Mouse (Mus musculus): ENCODE measurements at regions not wholly inside any gene's neighbourhood (a gene's known extent, or its start where the extent isn't known, plus 50 kb on each side); places are given as distances from the start of the nearest gene placed in this dataset.

DNA sequence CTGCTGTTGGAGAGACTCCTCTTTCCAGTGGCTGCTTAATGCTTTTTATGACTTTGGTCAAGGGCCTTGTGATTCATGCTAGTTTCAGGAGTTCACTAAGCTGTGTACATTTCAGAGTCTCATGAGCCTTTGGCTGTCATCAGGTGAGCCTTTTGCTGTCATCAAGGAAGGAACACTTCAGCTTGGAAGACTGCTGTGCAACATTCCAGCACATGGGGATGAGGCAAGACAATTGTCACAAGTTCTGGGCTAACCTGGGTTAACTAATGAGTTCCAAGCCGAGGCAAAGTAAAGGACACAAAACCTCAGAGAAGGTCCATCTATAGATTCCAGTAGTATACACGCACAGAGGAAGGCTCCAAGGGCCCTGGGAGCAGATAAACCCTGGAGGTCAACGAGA is 124.8 kb upstream of the Eef2kmt start:
- no peak for DNase-seq (ENCODE audit: low spot score)

DNA sequence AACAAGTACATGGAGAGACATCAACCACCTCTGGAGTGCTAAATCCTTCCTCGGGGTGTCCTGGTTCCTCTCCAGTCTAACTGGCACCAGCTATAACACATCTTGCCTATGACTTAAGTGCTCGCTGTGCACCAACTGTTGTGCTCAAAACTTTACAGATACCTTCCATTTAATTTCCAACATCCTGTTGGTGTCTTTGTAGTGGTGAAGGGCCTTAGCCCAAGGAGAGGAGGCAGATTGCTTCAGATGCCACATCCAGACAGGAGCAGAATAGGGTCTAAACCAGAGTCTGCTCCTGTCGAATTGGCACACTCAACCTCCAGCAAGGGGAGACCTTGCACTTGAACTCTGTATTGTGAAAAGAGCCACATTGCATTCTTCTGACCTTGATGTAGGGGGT is 121.2 kb upstream of the Eef2kmt start:
- DNase-seq (ENCODE audit: low spot score) = no peak

DNA sequence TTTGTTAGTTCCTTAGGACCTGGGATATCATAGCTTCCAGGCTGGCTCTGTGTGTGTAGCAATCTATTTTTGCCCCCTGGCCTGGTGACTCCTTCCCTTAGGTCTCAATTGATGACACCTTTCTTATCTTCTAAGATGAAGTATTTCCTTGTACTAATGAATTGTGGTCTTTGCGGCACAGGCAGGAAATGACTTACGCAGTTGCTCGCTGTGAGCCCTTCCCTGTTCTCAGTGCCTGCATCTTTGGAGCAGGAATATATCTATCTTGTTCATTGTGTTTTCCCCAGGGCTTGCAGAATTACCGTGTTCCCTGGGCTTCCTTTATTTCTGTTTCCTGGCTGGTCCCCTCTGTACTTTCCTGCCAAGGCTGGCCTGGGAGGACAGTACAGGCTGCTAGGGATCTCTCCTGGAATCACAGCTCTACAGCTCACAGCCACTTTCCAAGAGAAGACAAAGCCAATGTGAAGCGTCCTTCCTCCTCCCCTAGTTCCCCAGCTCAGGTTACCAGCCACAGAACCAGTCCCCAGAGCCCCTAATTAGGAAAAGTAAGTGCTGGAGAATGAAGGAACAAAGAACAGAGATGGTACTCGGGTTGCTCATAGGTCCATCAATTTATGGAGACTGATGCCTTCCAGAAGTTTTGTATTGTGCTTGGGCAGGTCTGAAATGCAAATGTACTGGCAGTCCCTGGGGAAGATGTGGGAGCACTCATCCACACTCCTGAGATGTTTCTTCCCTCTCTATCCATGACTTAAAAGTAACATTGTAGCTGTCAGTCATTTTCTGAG is 119.2 kb upstream of the Eef2kmt start:
- DNase-seq (ENCODE audit: low spot score) = no peak

DNA sequence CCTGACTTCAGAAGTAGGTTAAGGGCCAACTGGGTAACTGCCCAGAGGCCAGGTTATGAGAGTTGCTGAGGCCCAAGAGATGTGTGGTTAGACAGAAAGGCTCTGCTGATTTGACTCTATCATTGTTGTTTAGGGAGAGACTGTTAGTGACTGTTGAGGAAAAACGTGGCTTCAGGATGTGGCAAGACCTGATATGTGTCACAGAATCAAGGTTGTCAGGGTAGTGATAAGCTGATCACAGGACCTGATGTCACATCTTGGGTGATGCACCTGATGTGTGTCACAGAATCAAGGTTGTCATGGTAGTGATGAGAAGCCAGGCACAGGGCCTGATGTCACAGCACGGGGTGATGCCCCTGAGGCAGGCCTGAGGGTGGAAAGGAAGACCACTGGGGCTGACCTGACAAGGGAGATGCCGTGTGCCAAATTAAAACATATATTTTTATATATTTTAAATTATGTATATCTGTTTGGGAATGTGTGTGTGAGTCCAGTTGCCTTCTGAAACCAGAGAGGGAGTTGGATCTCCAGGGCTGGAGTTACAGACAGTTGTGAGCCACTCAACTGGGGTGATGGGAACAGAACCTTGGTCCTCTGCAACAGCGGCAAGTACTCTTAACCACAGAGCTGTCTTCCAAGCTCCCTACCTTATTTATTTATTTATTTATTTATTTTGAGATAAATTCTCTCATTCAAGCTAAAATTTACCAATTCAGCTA is 115.6 kb upstream of the Eef2kmt start:
- no peak for DNase-seq (ENCODE audit: low spot score)

DNA sequence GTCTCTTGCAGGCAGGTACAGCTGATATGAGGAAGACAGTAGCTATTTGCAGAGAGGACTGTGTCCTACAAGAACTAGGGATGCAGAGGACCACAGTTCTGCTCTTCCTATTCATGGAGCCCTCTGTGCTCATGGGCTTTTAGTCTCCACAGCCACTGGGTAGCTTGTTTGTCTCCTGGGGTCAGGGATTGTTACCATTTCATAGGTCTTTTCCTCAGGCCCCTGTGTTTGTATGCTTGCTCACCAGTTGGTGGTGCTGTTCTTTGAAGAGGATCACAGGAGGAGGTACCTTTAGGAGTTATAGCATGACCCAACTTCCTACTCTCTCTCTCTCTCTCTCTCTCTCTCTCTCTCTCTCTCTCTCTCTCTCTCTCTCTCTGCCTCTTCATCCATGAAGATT is 114.7 kb upstream of the Eef2kmt start:
- DNase-seq (ENCODE audit: low spot score) = no peak

DNA sequence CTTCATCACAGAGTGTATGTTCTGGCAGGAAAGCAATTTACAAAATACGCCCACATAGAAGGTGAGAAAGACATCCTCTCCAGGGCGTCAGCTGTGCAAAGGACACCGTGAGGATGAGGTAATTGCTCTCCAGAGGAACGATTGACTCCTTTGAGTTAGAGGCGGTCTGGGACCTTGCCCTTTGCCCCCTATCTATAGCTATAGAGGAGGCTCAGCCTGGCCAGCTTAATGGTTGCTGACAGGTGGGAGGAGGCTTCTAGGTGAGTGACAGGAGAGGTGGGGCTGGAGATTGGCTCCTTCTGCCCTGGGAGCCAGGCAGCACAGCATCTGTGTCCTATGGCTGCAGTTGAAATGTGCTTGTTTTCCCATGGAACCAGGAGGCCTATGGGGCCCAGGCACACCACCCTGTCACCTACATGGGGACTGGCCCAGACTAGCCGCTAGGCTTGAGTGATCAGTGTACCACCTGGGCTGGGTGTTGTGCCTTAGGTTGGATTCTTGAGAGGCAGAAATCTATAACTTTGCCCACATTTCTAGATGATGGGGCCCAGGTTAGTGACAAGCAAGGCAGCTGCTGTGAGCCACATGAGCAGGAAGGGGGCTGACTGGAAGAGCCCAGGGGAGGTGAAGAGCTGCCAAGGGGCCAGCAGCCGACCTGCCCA is 113.2 kb upstream of the Eef2kmt start:
- DNase-seq (ENCODE audit: low spot score) = no peak

DNA sequence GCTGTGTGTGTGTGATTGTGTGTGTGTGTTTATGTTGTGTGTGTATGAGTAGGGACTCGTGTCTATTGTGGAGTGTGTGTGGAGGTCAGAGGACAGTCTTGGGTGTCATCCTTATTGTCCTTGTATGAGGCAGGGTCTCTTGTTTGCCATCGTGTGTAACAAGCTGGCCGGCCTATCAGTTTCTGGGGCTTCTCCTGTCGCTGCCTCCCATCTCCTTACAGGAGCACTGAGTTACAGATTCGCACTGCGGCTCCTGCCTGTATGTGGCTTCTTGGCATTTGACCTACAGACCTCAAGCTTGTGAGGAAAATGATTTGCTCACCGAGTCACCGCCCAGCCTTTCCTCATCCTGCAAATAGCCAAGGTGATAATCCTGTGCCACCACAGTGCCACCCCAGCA is 112.6 kb upstream of the Eef2kmt start:
- DNase-seq (ENCODE audit: low spot score) = no peak

DNA sequence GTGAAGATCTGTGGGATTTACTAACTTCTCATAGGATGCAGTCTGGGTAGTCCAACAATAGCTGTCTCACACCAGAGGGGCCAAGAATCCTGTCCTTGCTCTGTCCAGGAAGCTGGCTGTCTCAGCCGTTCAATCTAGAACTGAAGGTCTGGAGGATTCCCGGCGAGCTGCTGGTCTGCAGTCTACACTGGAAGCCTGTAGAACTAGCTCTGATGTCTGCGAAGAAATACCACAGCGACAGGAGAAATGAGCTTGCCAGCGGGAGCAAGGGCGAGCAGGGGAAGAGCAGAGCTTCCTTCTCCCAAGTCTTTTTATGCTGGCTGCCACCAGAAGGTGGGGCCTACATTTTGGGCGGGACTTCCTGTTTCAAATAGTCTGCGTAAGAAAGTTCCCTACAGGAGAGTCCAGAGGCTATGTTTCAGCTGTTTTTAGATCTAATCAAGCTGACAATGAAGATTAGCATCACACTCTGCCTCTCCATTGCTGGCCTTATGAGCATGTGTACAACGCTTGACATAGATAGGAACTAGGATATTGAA is 111.9 kb upstream of the Eef2kmt start:
- DNase-seq (ENCODE audit: low spot score) = no peak

DNA sequence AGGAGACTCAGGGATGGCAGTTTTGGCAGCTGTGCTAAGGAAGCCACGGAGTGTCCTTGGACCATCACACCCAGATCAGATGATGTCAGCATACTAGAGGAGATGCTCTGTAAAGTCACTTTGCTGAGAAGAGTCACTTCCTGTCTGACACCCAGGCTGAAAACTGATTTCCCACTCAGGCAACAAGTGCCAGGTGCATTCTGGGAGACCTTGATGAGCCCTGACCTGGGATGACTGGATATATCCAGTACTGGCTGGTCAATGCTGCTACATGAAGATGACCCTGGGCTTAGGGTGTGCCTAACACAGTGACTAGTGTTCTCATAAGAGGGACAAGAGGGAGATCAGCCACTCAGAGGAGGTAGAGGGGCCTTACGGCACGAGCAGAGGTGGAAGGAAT is 110.2 kb upstream of the Eef2kmt start:
- no peak for DNase-seq (ENCODE audit: low spot score)

DNA sequence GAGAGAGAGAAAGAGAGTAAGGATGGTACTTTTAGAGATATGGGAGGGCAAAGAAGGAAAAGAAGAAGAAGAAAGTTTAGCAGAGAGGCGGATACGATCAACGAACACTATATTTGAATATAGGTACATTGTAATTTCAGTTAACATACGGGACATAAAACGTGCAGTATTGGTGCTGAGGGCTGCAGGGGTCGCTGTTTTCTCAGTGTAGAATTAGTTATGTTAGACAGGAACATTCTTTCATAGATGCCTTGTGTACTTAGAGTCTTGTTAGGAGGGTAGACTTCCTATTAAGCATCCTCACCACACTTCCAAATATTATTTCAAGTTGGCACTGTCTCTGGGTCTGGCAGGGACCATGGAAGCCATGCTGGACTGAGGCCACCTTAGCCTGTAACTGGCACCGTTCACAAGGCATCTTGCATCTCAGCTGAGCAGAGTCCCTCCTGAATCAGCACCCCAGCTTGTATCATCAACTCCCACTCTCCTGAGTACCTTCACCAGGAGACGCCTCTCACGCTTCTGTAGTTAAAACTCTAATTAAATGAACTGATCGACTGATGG is 107.3 kb upstream of the Eef2kmt start:
- DNase-seq (ENCODE audit: low spot score) = no peak

DNA sequence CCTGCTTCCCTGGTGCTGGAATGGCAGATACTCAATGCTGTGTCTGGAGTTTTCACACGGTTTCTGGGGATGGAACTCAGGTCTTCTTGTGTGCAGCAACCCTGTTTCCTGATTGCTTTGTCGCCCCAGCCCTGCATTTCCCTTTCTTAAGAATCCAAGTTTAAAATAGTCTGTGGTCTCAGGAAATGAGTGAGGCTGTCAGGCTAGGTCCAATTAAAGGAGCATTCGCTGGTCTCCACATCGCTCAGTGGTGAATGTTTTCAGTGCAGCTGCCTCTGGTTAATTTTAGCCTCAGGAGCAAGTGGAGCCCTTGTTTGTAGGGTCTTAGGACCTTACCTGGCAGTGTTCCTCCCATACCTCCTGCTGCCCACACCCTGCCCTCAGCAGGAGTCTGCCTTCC is 103.4 kb upstream of the Eef2kmt start:
- DNase-seq (ENCODE audit: low spot score) = no peak

DNA sequence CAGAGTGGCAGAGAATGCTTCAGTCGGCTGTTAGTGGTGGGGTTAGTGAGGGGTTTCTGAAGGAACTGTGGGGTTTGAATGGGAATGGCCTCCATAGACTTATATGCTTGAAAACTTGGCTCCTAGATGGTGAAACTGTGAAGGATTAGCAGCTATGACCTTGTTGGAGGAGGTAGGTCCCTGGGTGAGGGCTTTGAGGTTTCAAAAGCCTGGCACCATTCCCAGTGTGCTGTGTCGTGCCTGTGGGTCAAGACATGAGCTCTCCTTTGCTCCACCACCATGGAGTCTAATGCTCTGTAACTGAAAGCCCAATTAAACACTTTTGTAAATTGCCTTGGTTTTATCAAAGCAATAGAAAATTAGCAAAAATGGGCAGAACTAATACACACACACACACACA is 98.1 kb upstream of the Eef2kmt start:
- DNase-seq (ENCODE audit: low spot score) = no peak

DNA sequence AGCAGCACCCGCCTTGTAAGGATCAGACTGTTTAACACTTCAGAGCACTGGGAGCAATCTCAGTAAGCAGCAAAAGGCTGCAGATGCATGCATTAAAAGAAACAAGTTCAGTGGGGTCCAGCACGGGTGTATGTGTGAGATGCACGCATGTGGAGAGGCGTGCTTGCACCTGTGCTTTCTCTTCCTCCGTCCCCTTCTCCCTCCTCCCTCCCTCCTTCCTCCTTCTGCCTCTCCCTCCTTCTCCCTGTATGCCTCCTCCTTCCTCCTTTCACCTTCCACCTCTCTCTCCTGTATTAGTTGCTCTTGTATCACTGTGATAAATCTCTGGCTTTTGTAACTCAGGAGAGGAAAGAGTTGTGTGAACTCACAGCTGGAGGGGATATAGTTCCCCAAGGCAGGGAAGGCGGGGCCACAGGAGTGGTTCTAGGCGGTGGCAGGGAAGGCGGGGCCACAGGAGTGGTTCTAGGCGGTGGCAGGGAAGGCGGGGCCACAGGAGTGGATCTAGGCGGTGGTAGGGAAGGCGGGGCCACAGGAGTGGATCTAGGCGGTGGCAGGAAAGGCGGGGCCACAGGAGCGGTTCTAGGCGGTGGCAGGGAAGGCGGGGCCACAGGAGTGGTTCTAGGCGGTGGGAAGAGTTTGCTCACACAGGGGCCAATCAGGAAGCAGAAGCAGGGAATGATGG is 96.2 kb upstream of the Eef2kmt start:
- peak; percentile 26 for DNase-seq (ENCODE audit: low spot score)

DNA sequence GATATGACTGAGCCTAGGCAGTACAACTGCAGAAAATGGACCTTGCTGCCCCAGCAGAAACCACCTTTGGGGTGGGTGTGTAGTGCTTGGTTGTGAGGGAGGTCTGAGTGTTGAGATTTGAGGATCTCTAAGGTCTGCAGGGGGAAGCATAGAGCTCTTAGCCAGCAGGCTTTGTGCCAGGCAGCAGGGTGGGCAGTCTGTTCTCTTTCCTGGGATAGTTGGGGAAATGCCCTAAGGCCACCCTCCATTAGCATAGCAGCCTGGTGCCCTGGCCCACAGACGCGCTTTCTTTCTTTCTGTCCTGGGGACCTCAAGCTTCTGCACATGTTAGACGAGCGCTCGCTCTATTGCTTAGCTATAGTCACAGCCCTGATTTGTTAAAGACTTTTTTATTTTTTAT is 91.4 kb upstream of the Eef2kmt start:
- DNase-seq (ENCODE audit: low spot score) = no peak

DNA sequence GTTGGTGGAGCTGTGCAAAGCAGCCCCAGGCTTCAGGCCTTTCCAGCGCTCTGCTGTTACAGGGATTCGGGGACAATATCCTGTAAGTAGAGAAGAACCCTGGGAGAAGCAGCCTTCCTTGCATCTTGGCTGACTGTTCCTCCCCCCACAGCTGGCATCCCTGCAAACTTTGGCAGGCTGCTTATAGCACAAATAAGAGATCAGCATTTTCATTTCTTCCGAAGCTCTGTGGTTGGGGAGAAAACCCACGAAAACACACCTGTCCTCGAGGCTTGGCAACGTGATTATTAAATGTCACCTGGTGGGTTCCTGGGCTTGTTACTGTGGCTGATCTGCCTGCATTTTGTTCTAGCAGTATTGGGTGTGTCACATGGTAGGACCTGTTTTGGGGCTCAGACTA is 86.5 kb upstream of the Eef2kmt start:
- no peak for DNase-seq (ENCODE audit: low spot score)

DNA sequence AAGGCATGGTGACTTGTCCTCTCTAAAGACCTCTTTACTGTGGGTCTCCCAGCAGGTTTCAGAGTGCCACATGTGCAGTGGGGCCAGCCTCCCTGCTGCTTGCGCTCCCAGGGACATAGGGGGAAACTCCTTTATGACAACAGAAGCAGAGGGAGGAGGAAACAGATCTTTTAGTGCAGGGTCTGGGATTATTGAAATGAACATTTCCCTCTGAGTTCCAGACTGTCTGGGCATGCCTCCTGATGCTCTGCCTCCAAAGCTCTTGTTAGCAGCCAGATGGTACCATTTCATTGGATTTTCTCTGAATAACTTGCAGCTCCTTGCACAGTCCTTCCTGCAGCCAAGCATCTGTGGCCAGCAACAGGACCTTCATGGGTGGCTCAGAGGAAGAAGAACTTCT is 60.5 kb upstream of the Eef2kmt start:
- no peak for DNase-seq (ENCODE audit: low spot score)

DNA sequence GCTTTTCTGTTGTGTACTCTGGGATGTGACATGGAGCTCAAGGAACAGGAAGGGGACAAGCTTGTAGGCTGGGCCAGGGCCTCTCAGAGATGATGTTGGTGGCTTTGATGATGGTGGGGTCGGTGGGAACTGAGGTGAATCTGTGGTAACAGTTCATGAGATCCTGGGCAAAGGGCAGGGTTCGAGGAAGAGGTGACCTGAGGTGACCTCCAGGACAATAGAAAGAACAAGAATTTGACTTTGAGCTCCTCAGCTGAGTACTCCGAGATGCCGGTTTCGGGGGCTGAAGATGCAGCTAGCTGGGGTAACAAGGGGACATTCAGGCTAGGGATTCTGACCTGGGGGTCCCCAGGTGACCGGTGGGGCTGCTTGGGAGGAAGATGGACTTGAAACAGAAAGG is 57.5 kb upstream of the Eef2kmt start:
- no peak for DNase-seq (ENCODE audit: low spot score)

DNA sequence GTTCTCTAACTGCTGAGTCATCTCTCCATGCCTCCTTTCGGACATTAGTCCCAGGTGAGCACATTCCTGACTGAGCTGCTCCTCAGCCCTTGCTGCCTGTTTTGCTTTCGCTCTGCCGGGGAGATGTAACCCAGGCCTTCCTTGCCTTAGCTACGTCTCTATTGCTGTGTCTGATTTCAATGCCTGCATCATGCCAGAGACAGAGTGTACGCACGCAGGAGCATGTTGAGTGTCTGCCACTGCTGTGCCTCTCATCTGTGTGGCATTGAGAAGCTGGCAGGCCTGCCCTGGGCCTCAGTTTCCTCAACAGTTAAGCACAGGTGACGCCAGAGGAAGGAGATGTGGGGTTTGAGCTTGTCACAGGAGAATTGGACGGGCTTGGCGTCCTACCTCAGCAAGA is 55.7 kb upstream of the Eef2kmt start:
- DNase-seq (ENCODE audit: low spot score) = no peak

DNA sequence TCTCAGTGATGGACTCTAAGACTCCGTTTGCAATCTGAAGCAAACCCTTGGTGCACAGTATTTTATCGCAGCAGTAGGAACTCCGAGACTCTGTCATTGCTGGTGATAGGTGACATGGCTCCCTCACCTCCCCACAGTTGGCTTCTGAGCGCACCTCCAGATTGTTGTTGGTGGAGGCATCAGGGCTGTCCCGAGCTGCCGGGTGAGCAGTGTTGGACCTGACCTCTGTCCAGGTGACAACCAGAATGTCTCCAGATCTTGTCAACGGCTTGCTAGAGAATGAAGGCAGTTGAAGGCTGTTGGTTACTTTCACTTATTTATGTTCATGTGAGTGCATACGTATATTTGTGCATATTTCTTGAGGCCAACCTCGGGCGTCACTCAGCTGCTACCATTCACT is 55.0 kb upstream of the Eef2kmt start:
- no peak for DNase-seq (ENCODE audit: low spot score)

DNA sequence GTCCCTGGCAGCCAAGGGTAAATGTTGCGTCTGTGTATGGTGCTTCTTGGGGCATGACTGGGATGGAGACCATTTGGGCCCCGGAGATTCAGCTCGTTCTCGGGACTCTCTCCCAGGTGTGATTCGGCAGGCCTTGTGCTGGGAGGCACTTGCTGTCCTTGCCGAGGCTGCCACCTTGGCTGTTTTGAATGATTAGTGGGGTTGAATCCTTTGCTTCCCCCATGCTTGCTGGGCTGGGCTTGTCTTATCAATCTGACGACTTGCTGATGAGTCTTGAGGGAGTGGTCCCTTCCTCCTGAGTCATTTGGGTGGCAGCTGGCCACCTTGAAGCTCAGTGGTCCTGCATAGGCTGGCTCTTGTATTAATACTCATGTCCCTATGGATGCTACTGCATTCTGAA is 52.0 kb upstream of the Eef2kmt start:
- DNase-seq (ENCODE audit: low spot score) = no peak

DNA sequence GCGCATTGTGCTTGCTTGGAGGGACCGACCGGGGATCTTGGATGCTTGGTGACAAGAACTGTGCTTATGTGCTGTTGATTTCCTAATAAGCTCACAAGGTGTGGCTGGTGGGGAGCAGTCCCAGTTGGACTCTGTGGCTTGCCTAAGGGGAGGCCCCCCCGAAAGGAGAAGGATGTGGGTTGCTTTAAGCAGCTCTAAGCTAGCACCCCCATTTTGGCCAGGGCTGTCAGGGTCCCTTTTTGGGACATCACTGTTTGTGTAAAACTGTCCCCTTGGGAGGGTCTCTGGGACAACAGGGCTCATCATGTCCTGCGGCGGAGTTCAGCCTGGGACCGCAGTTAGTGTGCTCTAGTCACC is 51.4 kb upstream of the Eef2kmt start:
- no peak for DNase-seq (ENCODE audit: low spot score)

DNA sequence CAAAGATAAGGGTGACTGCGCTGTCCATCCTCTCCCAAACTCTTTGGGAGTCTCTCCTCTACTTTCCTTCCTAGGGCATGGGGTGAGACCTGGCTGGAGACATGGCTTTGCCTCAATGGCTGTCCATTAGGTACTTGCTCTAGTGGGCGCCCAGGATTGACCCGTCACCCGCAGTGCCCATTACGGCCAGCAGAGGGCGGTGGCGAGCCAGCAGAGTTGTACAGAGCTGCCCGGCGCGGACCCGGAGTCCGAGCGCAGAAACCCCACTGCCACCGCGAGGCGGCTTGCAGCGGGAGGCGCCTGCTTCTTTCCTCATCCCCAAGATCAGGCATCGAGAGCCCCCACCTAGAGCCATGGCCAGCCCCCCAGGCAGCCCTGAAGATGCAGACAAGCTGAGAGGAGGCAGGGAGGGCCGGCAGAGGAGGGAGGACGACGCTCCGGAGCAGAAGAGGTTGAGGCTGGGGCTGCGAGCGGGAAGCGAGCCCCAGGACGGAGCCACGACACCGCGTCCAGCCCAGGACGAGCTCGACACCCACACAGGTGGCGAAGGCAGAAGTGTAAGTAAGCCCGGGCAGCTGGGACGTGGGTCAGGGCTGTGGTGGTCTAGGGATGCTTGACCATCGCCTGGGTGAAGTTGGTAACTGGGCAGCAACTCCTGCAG is 50.9 kb upstream of the Eef2kmt start:
- peak; percentile 86 for DNase-seq (ENCODE audit: low spot score)

Data from urinary bladder, postnatal 14 days (tissue).